Mouse (Mus musculus) CH12F3 (cell line): Measurements from ENCODE around the gene 1700034I23Rik.
"Not testable (repeated sequence)": the region's sequence is repeated elsewhere in the genome, so short reads cannot be mapped to it uniquely, and the experiment has no call there.

ENCODE experiments used
- in situ Hi-C: fragments of 300-500 bp; cut with MboI; formaldehyde crosslinking; loops from 2 replicates; pipeline ENCODE4 v1.14.3; 2020; ENCODE audit warnings: low sequenced_read_pairs

Gene 1700034I23Rik

DNA sequence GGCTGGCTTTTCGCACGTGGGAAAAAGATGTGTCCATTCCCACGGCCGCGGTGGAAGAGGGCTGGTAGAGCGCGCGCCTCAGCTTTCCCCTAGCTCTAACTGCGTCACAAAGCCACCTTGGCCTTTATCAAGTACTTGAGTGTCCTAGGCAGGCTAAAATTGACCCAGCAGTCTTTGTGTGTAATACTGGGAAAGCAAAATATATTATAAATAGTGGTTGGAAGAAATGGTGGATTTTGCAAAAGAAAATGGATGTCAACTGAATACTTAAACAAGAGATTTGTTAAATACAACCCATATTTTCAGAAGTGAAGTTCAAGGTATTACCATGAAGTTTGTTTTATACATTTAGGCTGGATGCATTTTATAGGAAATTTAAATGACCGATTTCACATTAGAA is at the start of gene 1700034I23Rik:
Gene 1700034I23Rik, minus strand, starts transcription at position 101 of the 400 bp plus-strand sequence.
- in situ Hi-C loops: not testable (repeated sequence)

DNA sequence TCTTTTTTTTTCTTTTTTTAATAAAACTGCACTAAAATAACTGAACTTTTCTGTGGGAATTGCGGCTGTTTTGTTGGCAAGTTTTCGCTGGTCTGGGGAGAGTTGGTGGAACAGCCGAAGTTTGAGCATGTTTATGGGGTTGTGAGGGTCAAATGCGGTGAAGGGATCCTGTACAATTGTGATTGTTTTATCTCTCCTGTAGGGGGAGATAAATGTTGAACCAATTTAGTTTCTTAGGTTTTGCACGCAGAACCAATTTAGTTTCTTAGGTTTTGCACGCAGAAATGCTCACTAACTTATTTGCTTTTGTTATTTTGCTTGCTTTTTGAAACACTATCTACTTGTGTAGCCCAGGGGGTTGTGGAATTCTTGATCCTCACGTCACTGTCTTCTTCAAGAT is 49.0 kb upstream of the 1700034I23Rik start:
- in situ Hi-C loops: no loop called here

DNA sequence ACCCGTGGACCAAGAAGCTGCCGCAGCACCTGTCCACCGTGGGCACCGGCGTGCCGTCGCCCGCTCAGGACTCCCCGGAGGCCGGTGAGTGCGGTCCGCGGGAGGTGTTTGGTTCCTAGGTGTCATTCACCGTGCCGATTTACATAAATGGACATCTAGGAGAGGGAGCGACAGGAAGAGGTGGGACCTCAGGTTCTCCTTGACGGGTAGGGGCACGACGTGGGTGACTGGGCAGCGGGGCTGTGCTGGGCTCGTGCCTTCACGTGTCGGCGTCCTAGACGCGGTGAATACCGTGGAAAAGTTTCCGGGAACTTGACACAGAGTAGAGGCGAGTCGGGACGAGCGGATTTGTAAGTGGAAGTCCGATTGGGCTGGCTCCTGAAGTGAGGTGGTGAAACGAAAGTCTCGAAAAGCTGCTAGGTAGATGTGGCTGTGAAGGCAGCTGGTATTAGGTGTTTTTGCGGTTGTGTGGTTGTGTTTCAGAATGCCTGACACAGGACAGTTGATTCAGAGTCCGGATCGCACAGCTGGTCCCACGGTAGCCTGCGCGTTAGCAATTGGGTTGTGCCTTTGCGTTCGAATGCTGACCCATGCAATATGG is 48.4 kb upstream of the 1700034I23Rik start:
- in situ Hi-C loops: no loop called here

DNA sequence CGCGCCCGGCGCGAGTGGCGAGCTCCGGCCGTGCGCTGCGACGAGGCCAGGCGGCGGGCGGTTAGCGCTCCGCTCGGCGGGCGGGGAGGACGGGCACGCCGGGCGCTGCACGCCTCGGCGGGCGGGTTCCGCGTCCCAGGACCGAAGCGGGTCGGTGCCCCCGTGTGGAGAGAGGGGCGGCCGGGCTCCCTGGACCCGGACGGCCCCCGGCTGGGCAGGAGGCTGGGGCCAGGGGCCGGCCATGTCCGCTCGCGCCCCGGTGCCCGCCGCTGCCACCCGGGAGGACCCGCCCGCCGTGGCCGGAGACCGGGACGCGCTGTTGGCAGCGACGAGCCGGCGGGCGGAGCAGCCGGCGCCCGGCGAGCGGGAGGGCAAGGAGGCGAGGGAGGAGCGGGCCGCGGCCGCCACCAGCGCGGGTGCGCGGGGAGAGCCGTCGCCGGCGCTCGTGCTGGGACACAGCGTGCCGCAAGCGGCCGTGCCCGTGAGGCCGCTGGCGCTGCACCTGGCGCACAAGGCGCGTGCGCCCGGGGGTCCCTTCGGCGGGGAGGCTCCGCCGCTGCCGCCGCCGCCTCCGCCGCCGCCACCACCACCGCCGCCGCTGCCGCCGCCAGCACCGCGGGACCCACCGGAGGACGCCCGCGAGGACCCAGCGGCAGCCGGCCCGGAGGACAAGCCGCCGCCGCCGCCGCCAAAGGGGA is 47.7 kb upstream of the 1700034I23Rik start:
- in situ Hi-C loops: no loop called here

DNA sequence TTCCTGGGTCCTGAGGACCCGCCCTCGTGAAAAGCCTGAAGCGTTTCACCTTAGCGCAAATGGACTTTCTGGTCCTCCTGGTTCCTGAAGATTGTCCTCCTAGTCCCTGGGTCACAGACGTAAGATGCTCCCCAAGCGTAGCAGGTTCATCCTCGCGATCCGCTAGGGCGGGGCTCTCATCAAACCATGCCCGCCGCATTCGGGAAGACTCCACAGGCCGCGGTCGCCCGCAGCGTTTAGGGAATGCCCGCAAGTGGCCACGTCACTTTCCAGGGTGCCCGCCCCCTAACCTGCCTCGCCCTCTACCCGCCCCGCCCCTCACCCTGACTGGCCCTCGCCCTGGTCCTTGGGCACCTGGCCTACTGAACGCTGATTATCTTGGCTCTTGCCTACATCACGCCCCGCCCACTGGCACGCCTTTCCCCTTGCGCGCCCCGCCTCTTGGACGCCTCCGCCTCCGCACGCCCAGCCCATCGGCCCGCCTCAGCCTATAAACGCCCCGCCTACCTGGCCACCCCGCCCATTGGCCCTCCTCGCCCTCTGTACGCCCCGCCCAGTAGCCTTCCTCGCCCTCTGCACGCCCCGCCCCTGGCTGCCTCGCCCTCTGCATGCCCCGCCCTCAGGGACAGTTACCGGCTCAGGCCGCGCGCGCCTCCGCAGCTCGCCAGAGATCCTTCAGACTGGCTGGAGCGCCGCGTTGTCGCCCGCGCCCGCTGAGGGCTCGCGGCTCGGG is 47.0 kb upstream of the 1700034I23Rik start, which contains the start of gene Larp1b:
Gene Larp1b, plus strand, starts transcription at position 659 of the 733 bp plus-strand sequence.
- in situ Hi-C loops: no loop called here

DNA sequence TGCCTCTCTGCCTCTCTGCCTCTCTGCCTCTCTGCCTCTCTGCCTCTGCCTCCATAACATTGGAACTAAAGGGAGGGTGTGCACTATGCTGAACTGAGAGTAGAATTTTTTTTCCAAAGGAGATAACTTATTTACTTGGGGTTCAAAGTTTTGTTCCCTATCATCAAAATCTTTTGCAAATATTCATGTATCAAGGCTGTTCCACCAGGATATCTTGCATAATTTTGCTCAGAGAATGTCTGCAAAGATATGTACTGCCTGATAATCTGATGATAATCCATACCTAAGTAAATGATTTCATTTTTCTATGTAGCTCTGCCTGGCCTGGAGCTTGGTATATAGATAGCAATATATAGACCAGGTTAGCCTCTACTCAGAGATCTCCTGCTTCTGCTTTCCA is 36.7 kb upstream of the 1700034I23Rik start:
- in situ Hi-C loops: no loop called here

DNA sequence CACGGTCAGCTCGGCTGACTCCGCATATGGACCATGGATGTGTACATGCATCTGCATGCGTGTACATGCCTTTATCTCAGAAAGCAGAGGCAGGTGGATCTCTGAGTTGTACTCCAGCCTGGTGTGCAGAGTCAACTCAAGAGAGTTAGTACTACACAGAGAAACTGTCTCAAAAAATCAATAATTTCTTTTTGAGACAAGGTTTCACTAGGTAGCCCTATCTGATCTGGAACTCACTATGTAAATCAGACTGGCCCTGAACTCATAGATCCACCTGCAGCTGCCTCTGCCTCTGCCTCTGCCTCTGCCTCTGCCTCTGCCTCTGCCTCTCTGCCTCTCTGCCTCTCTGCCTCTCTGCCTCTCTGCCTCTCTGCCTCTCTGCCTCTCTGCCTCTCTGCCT is 36.2 kb upstream of the 1700034I23Rik start:
- in situ Hi-C loops: no loop called here

DNA sequence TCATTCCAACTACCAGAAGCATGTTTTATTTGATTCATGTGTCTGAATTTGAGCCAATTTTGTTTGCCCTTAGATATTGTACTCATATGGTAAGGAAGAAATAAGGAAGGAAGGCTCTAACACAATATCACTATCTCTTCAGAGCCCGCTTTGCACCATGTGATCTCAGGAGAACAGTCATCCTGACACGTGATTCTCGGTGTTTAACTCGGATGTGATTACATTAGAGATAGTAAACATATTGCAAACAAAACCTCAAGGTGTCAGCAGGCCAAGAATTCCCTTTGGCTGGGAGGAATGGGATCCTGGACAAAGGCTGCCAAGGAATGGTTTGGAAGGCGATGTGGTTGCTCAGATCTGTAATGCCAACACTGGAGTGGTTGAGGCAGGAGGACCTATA is 35.8 kb upstream of the 1700034I23Rik start:
- in situ Hi-C loops: no loop called here

DNA sequence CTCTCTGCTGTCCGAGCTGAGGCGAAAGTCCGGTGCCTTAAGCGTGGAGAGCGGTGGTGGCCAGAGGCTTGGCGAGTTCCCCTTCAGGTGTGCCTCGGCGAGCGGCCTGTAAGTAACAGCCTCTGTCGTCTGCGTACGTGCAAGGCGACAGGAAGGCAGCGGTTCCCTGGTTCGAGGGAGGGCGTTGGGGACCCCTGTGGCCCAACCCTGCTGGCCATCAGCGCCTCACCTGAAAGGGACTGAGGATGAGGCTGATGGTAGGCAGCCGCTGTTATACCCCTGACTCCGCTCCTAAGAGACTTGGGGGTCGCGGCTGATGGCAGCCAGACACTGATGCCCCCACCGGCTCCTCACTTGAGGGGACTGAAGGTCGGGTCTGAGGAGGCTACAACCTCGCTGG is 8.0 kb downstream of the 1700034I23Rik start:
- in situ Hi-C loops: not testable (repeated sequence)

DNA sequence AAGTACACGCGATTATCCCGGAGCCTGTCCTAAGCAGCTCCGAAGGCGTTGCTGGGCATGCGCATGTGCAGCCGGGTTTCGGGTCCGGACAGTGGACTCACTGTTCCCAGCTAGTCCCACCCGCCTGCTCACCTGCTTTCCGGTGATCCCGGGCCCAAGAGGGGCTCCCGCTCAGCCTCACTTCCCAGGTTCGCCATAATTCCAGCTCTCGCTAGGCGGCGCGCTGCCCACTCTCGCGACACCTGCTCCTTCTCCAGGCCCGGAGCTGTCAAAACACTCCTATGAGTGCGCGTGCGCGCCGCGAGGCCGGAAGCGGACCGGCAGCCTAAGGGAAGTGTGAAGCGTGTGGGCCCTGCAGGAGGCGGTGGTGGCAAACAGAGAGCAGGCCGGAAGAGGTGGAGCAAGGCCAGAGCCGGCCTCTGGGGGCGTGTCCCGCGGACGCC is 8.5 kb downstream of the 1700034I23Rik start:
- in situ Hi-C loops: not testable (repeated sequence)

DNA sequence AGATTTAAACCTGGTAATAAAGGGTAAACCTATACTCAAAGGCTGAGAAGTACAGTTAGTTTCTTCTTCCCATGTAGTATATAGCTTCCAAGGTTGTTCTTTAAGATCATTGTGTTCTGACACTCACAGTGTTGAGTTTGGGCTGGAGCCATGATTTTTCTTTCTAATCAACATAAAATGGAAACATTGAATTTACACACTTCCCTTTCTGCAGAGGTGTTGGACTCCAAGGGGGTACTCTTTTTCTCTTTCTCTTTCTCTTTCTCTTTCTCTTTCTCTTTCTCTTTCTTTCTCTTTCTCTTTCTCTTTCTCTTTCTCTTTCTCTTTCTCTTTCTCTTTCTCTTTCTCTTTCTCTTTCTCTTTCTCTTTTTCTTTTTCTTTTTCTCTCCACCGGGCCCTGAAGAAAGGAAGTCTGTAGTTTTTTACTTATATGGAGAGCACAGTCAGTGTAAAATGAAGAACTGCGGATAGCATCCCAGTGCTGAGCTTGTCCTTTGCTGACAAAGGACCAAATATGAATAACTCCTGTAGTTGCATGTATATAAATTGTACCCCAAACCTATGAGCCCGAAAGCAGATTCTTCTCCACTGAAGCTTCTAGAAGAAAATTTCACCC is 49.1 kb downstream of the 1700034I23Rik start:
- in situ Hi-C loops: not testable (repeated sequence)
